Mouse (Mus musculus): ENCODE measurements around the gene Apoa1.

DNA sequence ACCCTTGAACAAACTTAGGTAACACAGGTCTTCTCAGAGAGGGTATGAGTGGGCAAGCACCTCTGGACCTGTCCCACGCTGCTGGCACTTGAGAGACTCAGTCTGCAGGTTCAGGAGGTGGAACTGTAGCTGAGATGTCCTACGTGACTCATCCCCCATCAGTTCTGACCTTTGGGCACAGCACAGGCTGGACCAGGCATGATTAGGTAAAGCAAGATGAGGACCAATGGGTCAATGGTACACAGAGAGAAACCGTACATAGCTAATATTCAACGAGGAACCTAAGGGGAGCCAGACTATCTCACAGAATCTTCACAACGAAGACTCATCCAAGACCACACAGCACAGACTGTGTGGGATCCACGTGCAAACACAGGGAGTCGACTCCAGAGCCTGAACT, 10.5 kb downstream of the Apoa1 start:
- TF ChIP-seq CTCF (IDR thresholded peaks at IDR 0.05; ENCODE audit: low read depth) (no peak), EP300 (IDR thresholded peaks at IDR 0.05; ENCODE audit: low read depth) (no peak)

All from liver, postnatal 0 days (tissue).